Mouse (Mus musculus) gastrocnemius, postnatal 4 days (tissue): ENCODE data around the gene Defb19. TPM values are rescaled to one million over a fixed set of nuclear protein-coding genes. Genes with fewer than 3 reads are reported as not detected.

ENCODE experiments used
- DNase-seq, 2 experiments: peaks; one replicate each; pipeline ENCODE4 v3.0.0; 2021 to 2022; ENCODE audit warnings: low spot score in 2 of 2, mixed read lengths in 2 of 2
- long read RNA-seq, 2 experiments: library from polyadenylated mRNA; stranded (forward); transcript quantifications; one replicate each; pipeline ENCODE4 v2.0.0; 2021
- total RNA-seq, 2 experiments: library from RNA; stranded (reverse); gene quantifications; 2 replicates each; pipeline ENCODE4 v1.2.3; 2021

The Defb19 gene
- total RNA-seq, result not detected
- long read RNA-seq, experiment 1, result 0 reads
- long read RNA-seq, experiment 2, result 0 reads

DNA sequence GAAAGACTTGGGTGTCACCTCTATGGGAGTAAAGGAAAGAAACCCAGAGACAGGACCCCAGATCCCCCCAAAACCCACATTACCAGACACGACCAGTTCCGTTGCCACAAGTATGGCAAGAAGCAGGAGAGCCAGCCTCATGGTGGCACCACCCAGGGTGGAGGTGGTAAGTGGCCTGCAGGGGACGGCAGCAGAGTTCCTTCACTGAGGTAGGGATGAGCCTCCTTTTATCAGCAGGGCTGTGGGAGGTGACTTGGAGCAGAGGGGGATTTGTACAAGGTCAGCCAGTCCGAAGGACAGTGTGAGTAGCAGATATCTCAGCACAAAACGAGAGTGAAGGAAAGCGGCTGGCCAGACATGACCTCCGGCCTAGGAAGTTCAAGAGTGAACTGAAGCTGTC lies at the start of gene Defb19:
Defb19 (minus strand) TSS at position 206 of the 400 bp plus-strand sequence.
- no peak for DNase-seq

DNA sequence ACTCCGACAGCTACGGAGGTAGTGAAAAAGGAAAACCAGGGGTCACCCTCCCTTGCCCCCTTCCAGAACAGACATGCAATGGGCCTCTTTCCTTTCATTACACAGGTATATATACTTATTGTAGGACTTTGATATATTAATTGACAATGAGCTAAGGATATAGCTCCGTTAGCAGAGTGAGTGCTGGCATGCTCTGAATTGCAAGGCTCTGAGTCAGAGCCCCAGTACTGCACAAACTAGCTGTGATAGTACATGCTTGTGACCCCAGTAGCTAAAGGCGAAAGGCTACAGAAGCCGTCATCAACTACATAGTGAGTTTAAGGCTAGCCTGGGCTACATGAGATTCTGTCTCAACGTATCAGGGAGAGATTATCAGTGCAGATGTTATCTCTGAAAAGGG lies 49.8 kb upstream of the Defb19 start:
- DNase-seq, result no peak

DNA sequence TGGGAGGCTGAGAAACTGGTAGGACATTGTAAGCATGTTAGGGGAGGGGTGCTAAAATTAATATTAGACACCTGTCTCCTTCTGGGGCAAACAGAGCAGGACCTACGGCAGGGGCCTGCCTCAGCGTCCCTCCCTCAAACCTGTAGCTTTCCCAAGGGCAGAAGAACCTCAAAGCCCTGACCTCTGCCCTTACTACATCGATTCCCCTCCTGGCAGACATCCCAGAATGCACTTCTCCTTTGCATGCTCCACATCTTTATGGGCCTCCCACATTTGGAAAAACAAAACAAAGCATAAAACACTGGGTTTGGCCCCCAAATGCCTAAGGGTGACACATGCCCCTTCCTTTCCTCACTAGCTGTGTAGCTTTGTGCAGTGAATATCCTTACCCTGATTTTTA lies 49.1 kb upstream of the Defb19 start:
- no peak for DNase-seq

DNA sequence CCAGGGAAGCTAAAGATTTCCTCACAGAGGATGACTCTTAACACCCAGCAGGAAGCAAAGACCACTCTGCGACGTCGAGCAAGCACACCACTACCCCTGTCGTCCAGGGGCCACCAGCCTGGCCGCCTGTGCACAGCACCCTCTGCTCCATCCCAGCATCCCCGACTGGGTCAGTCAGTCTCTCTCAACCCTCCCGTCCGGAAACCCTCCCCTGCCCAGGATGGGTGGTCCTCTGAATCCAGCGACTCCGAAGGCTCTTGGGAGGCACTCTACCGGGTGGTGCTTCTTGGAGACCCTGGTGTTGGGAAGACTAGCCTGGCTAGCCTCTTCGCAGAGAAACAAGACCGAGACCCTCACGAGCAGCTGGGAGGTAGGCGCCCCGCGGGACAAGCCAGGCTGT lies 48.0 kb upstream of the Defb19 start:
- no peak for DNase-seq

DNA sequence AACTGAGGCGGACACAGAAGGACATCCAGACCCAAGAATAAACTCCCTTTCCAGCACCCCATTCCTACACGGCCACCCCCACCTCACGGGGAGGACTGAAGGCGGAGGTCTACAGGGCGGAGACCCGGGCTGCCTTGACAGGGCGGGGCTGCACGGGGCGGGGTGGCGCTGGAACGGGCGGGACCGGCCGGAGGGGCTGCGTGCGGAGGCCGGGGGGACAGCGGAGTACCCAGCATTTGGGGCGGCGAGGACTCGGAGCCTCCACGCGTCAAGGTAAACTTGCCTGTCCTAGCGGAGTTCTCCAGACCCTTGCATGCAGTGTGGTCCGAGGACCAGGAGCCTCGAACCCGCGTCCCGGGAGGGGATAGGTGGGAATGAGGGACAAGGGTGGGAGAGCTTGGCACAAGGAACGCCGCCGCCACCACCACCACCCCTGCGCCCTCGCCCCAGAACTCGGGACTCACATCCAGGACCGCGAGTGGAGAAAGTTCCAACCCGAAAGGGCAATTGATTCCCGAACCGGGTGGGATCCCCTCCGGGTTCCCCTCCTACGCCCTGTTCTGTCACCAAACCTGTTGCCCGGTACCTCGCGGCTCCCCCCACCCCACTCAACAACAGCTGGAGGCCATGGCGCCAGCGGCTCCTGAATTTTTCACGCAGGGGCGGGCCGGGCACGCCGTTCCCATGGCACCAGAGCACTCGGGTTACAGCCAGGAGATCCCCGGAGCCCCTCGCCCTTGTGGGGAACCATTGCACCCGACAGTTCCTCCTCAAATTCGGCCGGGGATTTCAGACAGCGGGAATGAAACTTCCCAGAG lies 46.9 kb upstream of the Defb19 start, which contains the start of gene Rem1:
Rem1 (plus strand) TSS at position 178 of the 818 bp plus-strand sequence.
- peak in 1 of 2 experiments; percentile 53 for DNase-seq

DNA sequence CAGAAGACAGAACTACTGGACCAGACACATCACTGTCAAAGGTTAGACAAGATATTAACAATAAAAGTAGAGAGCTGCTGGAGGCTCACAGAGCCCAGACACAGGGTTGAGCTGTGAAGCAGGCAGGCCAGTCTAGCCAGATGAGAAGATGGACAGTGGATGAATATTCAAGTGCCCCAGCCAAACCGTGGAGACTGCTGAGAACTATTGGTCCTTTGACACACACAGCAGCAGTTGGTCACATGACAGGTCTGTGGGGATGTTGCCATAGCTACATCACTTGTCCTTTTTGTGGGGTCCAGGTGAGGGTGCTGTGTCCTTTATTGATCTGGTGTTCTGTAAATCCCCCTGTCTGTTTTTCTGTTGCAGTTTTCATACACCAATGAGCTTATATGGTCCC lies 45.1 kb upstream of the Defb19 start:
- no peak for DNase-seq

DNA sequence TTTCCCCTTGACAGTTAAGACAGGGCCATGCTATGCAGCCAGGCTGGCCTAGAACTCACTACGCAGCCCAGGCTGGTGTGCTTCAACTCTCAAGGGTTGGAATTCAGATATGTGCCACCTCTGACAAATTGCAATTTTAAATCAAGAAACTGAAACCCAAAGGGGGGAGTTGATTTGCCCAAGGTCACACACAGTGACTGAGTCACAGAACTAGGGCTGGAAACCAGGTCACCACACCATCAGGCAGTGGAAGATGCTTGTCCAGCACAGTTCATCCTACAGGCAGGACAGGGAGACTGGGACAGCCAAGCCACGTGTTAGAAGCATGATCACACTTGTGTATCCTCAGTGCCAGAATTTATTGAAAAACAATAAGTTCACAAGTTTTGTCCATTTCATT lies 44.5 kb upstream of the Defb19 start:
- DNase-seq, result no peak

DNA sequence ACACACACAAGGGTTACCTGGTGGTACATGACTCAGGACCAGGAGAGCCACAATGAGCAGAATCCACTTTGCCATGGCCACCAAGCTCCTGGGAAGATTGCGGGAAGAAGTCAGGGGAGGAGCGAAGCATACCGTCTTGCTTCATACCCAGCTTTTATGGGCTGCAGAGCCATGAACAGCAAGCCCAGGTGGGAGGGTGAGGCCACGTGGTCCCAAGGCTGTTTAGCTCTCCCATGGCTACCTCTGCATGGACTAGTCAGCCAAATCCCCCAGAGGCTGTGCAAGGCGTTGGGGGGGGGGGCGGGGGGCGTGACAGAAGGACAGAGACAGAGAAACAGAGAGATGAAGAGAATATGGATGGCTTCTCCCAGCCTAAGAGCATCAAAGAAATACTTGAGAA lies 42.8 kb upstream of the Defb19 start, which contains the start of gene Defb25:
Defb25 (minus strand) TSS at position 101 of the 400 bp plus-strand sequence.
- DNase-seq, result no peak

DNA sequence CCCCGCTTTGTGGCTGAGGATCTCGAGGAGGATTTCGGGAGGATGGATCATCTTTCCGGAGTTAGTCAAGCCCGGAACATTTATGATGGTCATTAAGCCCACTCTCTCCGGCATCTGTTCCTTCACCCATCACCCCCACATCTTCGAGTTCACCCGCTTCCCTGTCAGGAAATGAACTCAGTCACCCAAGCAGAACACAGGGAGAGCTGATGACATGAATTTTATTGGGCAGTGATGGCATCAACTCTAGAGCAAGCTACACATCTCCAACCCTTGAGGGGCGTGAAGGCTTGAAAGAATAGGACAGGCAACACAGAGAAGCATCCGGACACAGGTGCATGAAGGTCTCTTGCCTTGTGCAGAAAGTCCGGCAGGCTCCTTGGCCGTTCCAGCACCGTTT lies 42.0 kb upstream of the Defb19 start:
- no peak for DNase-seq

DNA sequence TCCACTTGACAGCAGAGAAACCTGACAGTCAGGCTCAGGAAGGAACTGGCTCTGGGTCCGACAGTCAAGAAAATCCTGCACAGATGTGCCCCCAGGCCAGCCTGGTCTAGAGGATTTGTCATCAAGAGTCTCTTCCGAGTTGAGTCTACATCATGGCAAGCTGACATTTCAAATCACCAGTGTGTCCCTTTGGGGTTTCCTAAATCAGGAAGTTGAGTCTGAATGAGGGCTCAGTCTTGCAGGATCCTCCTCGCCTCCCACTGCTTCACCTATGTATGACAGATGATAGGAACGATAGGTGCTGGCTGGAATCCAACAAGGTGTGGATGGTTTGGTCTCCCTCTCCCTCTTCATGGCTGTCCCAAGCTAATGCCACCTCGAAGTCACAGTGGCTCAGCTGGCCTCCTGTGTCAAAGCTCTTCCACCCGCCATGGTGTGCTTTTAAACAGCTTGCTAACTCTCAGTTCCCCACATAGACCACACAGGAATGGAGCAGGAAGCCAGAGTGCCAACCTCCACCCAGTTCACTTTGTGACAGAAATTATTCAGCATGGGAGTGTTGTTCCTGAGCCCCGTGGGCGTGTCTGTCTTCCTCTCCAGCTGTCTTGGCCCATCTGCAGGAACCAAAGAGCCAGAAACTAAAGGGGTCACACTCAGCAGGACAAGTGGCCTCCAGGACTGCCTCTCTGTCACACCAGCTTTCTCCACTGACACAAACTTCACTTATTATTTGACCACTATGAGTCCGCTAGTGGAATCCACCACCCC lies 40.4 kb upstream of the Defb19 start:
- peak in 1 of 2 experiments; percentile 50 for DNase-seq

DNA sequence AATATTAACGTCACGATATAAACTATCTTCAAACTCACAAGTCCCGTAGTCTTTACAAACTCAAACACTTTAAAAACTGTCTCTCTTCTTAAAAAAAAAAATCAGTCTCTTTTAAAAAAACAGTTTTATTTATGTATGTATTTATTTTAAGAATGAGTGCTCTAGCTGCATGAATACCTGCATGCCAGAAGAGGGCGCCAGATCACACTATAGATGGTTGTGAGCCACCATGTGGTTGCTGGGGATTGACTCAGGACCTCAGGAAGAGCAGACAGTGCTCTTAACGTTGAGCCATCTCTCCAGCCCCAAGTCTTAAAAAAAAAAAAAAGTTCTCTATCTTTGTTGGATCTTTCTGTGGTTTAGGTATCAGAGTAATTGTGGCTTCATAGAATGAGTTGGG lies 37.3 kb upstream of the Defb19 start:
- no peak for DNase-seq

DNA sequence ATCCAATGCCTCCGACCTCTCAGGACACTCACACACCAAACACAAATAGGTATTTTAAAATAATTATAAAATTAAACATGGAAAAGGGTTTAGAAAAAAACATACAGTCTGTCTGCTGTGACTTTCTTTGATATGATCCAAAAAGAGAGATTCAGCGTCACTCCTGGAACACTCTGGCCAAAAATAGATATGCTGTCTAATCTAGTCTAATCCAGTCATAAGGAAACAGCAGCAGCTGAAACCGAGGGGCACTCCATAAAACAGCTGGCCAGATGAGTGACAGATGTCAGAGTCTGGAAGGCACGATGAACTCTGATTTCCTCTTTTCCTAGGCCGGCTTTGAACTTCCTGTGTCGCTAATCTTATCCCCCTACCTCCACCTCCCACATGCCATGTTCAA lies 36.4 kb upstream of the Defb19 start:
- no peak for DNase-seq

DNA sequence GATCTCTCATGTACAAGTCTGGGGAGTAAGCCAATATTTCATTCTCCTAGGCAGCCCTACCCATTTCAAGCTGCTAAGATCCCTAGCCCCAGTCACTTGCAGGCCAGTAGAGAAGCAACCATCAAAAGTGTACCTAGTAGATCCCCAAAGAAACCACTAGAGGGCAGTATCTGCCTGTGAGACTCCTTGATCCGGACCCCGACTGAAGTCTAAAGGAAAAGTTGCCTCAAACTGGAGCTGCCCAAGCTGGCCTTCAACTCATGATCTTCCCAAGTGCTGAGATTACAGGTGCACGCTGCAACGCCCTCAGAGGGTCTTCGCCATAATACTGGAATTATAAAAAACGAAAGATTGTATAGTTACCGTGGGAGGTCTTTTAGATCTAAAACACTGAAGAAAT lies 35.5 kb upstream of the Defb19 start:
- peak in 1 of 2 experiments; percentile 48 for DNase-seq

DNA sequence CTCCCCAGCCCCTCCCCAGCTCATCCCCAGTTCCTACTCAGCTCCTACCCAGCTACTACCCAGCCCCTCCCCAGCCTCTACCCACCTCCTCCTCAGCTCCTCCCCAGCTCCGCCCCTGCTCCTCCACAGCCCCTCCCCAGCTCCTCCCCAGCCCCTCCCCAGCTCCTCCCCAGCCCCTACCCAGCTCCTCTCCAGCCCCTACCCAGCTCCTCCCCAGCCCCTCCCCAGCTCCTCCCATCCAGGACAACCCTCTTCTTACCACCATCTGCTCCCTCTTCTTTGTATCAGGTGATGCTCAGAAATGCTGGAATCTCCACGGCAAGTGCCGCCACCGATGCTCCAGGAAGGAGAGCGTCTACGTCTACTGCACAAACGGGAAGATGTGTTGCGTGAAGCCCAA lies 32.1 kb upstream of the Defb19 start:
- no peak for DNase-seq

DNA sequence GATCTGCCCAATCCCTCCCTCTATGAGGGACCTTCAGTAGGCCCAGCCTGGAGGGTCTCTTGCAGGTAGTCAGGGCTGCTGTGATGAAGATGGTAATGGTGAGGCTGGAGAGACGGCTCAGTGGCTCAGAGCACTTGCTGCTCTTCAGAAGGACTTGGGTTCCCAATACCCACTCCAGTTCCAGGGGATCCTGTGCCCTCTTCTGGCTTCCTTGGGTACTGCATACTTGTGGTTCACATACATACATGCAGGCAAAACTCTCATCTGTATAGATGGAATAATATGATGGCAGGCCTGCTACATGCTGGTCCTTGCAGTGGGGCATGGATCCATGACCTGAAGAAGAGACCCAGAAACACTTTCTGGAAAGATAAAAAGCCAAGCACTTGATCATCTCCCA lies 28.6 kb upstream of the Defb19 start:
- no peak for DNase-seq

DNA sequence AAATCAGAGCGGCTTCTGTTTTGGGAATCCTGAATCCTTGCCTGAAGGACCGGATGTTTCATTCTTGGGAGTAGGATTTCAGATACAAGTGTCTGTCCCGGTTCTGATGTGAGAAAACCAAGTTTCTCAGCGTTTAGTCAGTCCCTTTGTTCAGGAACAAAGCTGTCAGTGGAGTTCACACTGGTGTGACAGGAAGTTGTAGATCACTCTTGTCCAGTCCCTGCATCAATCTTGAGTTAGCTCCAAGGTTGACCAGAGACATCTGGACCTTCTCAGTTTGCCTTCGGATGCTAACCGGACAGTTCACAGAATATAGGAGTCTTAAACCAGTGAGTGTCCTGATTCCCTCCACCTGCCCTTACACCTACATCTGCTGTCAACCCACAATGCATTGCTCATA lies 27.6 kb upstream of the Defb19 start:
- no peak for DNase-seq

DNA sequence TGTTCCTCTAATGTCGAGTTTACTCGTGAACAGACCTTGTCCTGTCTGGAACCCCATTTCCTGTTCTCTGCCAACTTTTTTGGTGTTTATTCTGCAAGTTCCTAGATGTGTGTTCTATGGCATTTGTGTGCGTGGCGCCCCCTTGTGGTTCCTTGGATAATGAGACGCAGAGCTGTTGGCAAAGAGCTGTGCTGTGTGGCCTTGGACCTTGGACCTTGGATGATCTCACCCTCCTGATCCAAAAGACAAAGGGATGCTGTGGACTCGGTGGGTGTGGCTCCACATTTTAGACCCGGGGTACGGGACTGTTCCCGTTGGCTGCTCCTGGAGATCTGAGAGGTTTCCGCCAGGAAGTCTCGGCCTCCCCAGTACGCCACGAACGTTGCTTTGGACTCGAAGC lies 23.9 kb upstream of the Defb19 start, which contains the start of gene Defb36:
Defb36 (plus strand) TSS at position 271 of the 400 bp plus-strand sequence.
- peak in 1 of 2 experiments; percentile 48 for DNase-seq

DNA sequence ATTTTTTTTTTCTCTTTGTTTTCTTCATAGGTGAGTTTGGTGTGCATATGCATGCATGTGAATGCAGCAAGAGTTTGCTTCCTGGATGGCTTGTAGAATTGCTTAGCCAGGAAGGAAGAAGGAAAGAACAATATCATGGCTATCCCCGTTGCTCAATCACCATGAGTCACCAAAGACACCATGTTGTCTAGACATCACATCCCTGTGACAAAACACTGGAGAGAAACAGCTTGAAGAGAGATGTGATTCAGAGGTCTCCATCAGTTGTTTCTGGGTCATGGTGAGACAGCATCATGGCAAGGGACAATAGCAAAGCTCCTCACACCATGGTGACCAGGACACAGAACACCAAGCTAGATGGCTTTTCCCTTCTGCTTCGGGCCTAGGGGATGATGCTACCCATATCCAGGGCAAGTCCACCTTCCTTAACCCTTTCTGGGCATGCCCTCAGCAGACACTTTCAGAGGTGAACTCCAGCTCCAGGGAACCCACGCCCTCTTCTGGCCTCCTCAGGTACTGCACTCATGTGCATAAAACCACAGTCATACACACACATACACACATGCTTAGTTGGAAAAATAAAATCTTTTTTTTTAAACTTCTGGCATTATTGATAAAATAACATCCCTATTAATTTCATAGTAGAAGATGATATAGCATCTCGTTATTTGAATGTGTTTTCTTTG lies 21.3 kb upstream of the Defb19 start:
- DNase-seq, result no peak

DNA sequence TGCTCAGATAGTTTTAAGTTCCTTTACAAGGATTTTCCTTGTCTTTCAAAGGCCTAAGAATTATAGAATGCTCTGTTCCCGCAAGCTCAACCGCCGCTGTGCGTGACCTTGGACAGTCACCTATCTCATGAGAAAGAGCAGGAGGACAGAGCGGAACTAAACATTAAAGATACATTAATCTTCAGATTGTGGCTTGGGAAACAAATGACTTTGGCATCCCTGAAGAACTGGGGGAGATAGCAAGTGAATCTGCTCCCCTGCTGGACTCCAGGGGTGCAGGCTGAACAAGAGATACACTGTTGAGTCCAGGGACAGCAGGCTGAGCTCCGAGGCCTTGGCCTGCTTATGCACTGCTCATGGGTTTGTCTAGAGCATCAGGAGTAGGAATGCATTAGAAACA lies 20.0 kb upstream of the Defb19 start:
- DNase-seq, result no peak

DNA sequence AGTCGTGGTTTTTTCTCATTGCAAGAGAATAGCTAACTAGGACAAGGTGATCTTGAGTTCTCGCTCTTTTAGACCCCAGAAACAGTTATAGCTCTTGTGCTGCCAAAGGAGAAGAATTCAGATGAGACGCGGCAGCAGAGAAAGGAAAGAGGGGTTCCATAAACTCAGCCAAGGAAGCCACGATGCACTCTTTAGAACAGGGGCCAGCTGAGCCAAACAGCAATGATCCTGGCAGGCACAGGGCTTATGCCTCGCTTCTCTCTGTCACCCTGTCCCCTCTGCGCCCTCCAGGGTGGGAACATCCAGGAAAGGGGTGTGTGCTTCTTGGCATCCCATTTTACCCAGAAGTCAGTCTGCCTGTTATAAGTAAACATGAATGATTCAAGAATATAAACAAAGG lies 19.2 kb upstream of the Defb19 start, which contains the start of gene Defb45:
Defb45 (minus strand) TSS at position 101 of the 400 bp plus-strand sequence.
- DNase-seq, result no peak

DNA sequence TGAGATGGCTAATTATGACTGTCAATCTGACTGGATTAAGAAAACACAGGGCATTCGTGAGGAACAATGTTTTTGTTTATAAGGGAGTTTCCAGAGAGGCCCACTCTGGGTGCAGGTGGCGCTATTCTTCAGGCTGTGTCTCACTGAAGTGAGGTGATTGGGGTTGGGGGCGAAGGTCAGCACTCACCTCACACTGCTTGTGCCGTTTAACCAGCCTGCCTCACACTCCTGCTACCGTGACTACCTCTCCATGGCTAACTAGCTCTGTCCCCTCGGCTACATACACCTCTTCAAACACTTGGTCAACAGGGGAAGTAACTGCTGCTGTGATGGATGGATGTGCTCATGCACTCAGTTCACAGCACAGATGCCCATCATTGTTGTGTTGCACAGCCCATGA lies 8.9 kb upstream of the Defb19 start:
- DNase-seq, result no peak
